Mouse (Mus musculus) E14TG2a.4 (cell line): ENCODE results near the gene Rin3.

Experiments used
- CTCF ChIP-seq: conservative IDR thresholded peaks from 2 replicates; pipeline ENCODE4 v1.5.1; 2014; ENCODE audit warnings: low read length
- POU5F1 ChIP-seq: IDR thresholded peaks from 2 replicates; pipeline ENCODE4 v1.6.1; 2014; ENCODE audit warnings: low read length, borderline replicate concordance

- TF ChIP-seq CTCF (no peak), POU5F1 (no peak)
Measured at GRCm38 (mm10) chr12:102275833-102276443, 6.9 kb upstream of the Rin3 start.
